Mouse (Mus musculus): ENCODE data around the gene Ctnnbl1. TPM values are rescaled to one million over a fixed set of nuclear protein-coding genes. Genes with fewer than 3 reads are reported as not detected.

The Ctnnbl1 gene
- polyA plus RNA-seq, 1 experiment from 2014 or later, result 82.3 TPM

GRCm38 (mm10) chr2:157838206-157838923 lies 101.2 kb downstream of the Ctnnbl1 start:
- no peak overlapping the region for H3K27ac ChIP-seq
- H3K4me2 ChIP-seq (replicated peaks), result no peak overlapping the region
- H3K36me3 ChIP-seq, result peaks cover 9% of the 10 kb centered on the region; the same call in 1 of the 2 replicates
- no peak overlapping the region for H3K9ac ChIP-seq
- 92% methylated on average over 13 of the region's 13 CpGs for whole genome bisulfite sequencing
- H3K4me1 ChIP-seq, result peaks cover 10% of the 10 kb centered on the region
- no peak overlapping the region for H3K4me3 ChIP-seq
- H3K27me3 ChIP-seq, result no peaks in the 10 kb centered on the region
- H3K9me3 ChIP-seq (replicated peaks), result no peaks in the 10 kb centered on the region
- no peak for ATAC-seq (ENCODE audit: low FRiP score)

DNA sequence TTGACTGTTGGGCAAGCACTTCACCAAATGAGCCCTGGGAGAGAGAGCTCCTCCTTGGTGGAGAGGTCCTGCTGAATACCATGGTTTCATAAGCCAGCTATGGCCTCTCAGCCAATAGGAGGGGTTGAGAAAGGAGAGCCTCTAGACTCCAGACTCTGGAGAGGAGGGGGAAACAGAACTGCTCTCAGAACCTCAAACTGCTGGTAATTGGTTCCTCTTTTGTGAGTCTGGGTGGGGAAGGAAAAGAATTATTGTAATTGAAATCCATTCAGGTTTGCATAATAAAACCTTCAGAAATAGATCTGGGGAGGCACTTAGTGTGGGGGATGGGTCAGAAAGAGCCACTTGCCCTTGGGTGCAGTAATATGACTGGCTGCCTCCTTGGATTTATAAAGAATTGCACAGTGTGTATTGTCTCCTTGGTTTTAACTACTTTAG lies 103.5 kb downstream of the Ctnnbl1 start:
- Histone ChIP-seq H3K4me3 (no peak overlapping the region), H3K36me3 (peaks cover 9% of the 10 kb centered on the region; the same call in 1 of the 2 replicates), H3K4me1 (peaks cover 10% of the 10 kb centered on the region), H3K4me2 (replicated peaks) (no peak overlapping the region), H3K9ac (no peak overlapping the region), H3K27me3 (no peaks in the 10 kb centered on the region), H3K27ac (peak overlapping the region; percentile 18; the same call in 1 of the 2 replicates), H3K9me3 (replicated peaks) (no peaks in the 10 kb centered on the region)
- no peak for ATAC-seq (ENCODE audit: low FRiP score)

- no peaks in the 10 kb centered on the region for H3K27me3 ChIP-seq
- H3K4me2 ChIP-seq (replicated peaks), result no peak overlapping the region
- WGBS, result 72% methylated on average over 6 of the region's 6 CpGs
- no peak for ATAC-seq (ENCODE audit: low FRiP score)
- no peak overlapping the region for H3K4me3 ChIP-seq
- H3K9me3 ChIP-seq (replicated peaks), result no peaks in the 10 kb centered on the region
- peaks cover 9% of the 10 kb centered on the region; the same call in 1 of the 2 replicates for H3K36me3 ChIP-seq
- peaks cover 10% of the 10 kb centered on the region for H3K4me1 ChIP-seq
- H3K9ac ChIP-seq, result no peak overlapping the region
- H3K27ac ChIP-seq, result peak overlapping the region; percentile 41; the same call in 1 of the 2 replicates
Measured at GRCm38 (mm10) chr2:157841121-157841520, 103.9 kb downstream of the Ctnnbl1 start.

- no peak overlapping the region for H3K4me3 ChIP-seq
- H3K9ac ChIP-seq, result no peak overlapping the region
- WGBS, result 83% methylated on average over 2 of the region's 2 CpGs
- peaks cover 10% of the 10 kb centered on the region for H3K4me1 ChIP-seq
- no peaks in the 10 kb centered on the region; the same call in 1 of the 2 replicates for H3K36me3 ChIP-seq
- ATAC-seq (ENCODE audit: low FRiP score), result no peak
- H3K4me2 ChIP-seq (replicated peaks), result no peak overlapping the region
- no peaks in the 10 kb centered on the region for H3K9me3 ChIP-seq (replicated peaks)
- H3K27ac ChIP-seq, result no peak overlapping the region
- no peaks in the 10 kb centered on the region for H3K27me3 ChIP-seq
Measured at GRCm38 (mm10) chr2:157844746-157845145, 107.5 kb downstream of the Ctnnbl1 start.

DNA sequence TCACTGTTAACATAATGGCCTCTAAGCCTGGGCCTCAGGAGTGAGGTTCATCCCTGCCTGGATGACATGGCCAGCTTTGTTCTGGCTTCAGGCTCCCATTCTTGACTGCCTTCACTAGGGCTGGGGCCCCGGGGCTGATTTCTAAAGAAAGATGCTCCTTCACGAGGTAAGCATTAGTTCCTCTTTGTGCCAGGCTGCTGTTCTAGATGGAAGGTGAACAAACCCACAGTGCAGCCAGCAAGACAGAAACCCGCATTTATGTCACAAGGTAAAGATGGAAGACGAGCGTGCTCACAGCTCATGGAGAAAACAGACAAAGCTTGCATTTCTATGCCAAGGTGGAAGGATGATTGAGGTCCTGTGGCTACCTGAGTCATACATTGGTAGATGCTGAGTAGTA lies 108.6 kb downstream of the Ctnnbl1 start:
- ATAC-seq (ENCODE audit: low FRiP score), result no peak
- no peaks in the 10 kb centered on the region for H3K27me3 ChIP-seq
- H3K9ac ChIP-seq, result no peak overlapping the region
- H3K4me3 ChIP-seq, result no peak overlapping the region
- no peaks in the 10 kb centered on the region for H3K36me3 ChIP-seq
- H3K9me3 ChIP-seq (replicated peaks), result no peaks in the 10 kb centered on the region
- WGBS, result 89% methylated on average over 5 of the region's 5 CpGs
- H3K27ac ChIP-seq, result no peak overlapping the region
- peaks cover 7% of the 10 kb centered on the region; the same call in 1 of the 2 replicates for H3K4me1 ChIP-seq
- H3K4me2 ChIP-seq (replicated peaks), result no peak overlapping the region

DNA sequence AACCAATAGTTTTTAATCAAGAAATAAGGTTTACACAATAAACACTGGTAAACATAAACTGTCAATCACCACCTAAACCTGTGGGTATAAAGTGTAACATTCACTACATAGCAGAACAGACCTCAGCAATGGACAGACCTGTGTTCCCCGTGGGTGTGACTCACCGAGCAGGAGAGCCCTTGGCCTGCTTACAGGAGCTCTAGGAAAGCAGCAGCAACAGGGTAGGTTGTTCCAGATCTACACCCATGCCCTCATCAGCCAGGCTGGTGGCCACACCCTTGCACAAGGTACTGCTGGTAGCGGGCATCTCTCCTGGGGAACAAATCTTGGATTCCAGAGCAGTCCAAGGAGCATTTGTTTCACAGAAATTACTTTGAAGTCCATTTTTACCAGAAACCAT lies 115.9 kb downstream of the Ctnnbl1 start:
- Histone ChIP-seq H3K27me3 (no peaks in the 10 kb centered on the region), H3K9ac (no peak overlapping the region), H3K36me3 (no peaks in the 10 kb centered on the region), H3K27ac (no peak overlapping the region), H3K4me1 (peaks cover 7% of the 10 kb centered on the region; the same call in 1 of the 2 replicates), H3K4me2 (replicated peaks) (no peak overlapping the region), H3K9me3 (replicated peaks) (no peaks in the 10 kb centered on the region), H3K4me3 (no peak overlapping the region)
- ATAC-seq (ENCODE audit: low FRiP score), result no peak
- WGBS, result 83% methylated on average over 3 of the region's 3 CpGs

- H3K9me3 ChIP-seq (replicated peaks), result no peaks in the 10 kb centered on the region
- peaks cover 7% of the 10 kb centered on the region; the same call in 1 of the 2 replicates for H3K4me1 ChIP-seq
- H3K4me3 ChIP-seq, result no peak overlapping the region
- no peak for ATAC-seq (ENCODE audit: low FRiP score)
- WGBS, result 88% methylated on average over 6 of the region's 6 CpGs
- H3K36me3 ChIP-seq, result no peaks in the 10 kb centered on the region
- H3K27me3 ChIP-seq, result no peaks in the 10 kb centered on the region
- H3K4me2 ChIP-seq (replicated peaks), result no peak overlapping the region
- no peak overlapping the region for H3K9ac ChIP-seq
- no peak overlapping the region for H3K27ac ChIP-seq
Measured at GRCm38 (mm10) chr2:157855814-157856213, 118.6 kb downstream of the Ctnnbl1 start.

GRCm38 (mm10) chr2:157857496-157857895 lies 120.3 kb downstream of the Ctnnbl1 start:
- Histone ChIP-seq H3K36me3 (no peaks in the 10 kb centered on the region), H3K27ac (no peak overlapping the region), H3K4me3 (no peak overlapping the region), H3K27me3 (no peaks in the 10 kb centered on the region), H3K9ac (no peak overlapping the region), H3K4me1 (peaks cover 7% of the 10 kb centered on the region; the same call in 1 of the 2 replicates), H3K9me3 (replicated peaks) (no peaks in the 10 kb centered on the region), H3K4me2 (replicated peaks) (no peak overlapping the region)
- 53% methylated on average over 3 of the region's 3 CpGs for WGBS
- no peak for ATAC-seq (ENCODE audit: low FRiP score)

DNA sequence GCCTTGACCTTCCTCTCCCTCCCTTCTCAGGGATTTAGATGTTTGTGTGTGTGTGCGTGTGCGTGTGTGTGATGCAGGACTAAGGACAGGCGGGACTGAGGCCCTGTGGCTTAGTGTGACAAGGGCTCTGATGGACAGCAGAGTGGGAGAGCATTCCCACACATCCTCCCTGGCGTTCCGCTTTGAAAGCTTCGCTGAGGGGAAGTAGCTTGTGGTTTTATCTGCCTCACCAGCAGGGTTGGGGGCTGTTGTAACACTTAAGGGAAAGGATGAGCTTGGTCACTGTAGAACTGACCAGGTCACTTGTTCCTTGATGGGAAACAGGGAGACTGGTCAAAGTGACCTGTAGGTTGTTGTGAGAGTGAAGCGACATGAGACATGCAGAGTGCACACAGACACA lies 121.1 kb downstream of the Ctnnbl1 start:
- H3K4me3 ChIP-seq, result no peak overlapping the region
- no peaks in the 10 kb centered on the region for H3K9me3 ChIP-seq (replicated peaks)
- H3K9ac ChIP-seq, result no peak overlapping the region
- no peaks in the 10 kb centered on the region for H3K27me3 ChIP-seq
- WGBS, result 86% methylated on average over 7 of the region's 7 CpGs
- no peaks in the 10 kb centered on the region for H3K36me3 ChIP-seq
- H3K4me2 ChIP-seq (replicated peaks), result no peak overlapping the region
- peaks cover 5% of the 10 kb centered on the region; the same call in 1 of the 2 replicates for H3K4me1 ChIP-seq
- H3K27ac ChIP-seq, result 0 out of 2 replicates have a peak overlapping the region, but pooled peaks have one; percentile 6
- no peak for ATAC-seq (ENCODE audit: low FRiP score)

- no peak overlapping the region for H3K9ac ChIP-seq
- ATAC-seq (ENCODE audit: low FRiP score), result no peak
- no peaks in the 10 kb centered on the region for H3K9me3 ChIP-seq (replicated peaks)
- no peak overlapping the region for H3K4me2 ChIP-seq (replicated peaks)
- H3K27ac ChIP-seq, result peak overlapping the region; percentile 4; the same call in 1 of the 2 replicates
- H3K4me3 ChIP-seq, result no peak overlapping the region
- no peaks in the 10 kb centered on the region for H3K27me3 ChIP-seq
- peaks cover 5% of the 10 kb centered on the region; the same call in 1 of the 2 replicates for H3K4me1 ChIP-seq
- WGBS, result 85% methylated on average over 8 of the region's 8 CpGs
- H3K36me3 ChIP-seq, result no peaks in the 10 kb centered on the region
Measured at GRCm38 (mm10) chr2:157859046-157859701, 122.0 kb downstream of the Ctnnbl1 start.

DNA sequence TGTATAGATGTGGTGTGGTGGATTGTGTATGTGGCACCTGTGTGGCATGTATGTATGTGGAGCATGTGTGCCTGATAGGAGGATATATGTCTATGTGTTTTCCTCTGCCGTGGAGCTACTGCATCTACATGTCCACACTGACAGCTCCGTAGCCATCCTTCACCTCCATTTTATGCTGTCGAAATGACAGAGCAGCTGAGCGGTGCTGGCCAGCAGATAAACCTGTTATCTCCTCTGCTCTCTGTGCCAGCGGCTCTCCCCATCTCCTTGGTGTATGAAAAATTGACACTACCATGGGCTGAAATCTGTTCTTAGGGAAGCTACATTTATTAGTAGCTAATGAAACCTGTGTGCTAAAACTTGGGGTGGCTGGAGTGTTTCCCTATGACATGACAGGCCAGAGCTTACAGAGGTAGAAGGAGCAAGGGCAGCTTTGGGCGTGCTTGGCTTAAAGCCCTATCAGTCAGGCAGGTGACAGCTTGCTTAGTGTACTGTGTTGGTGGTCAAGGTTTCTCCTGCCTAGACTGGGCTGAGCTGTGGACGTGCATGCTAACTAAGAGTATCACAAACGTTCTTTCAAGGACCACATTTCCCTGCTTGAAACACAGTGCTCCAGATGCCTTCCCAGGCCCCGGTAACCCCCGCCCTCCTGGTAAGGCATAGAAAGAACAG lies 124.2 kb downstream of the Ctnnbl1 start:
- Histone ChIP-seq H3K9me3 (replicated peaks) (no peaks in the 10 kb centered on the region), H3K9ac (no peak overlapping the region), H3K36me3 (no peaks in the 10 kb centered on the region), H3K4me1 (no peaks in the 10 kb centered on the region), H3K27ac (peak overlapping the region; percentile 35; the same call in 1 of the 2 replicates), H3K27me3 (no peaks in the 10 kb centered on the region), H3K4me3 (no peak overlapping the region), H3K4me2 (replicated peaks) (no peak overlapping the region)
- no peak for ATAC-seq (ENCODE audit: low FRiP score)
- 74% methylated on average over 10 of the region's 10 CpGs for WGBS

DNA sequence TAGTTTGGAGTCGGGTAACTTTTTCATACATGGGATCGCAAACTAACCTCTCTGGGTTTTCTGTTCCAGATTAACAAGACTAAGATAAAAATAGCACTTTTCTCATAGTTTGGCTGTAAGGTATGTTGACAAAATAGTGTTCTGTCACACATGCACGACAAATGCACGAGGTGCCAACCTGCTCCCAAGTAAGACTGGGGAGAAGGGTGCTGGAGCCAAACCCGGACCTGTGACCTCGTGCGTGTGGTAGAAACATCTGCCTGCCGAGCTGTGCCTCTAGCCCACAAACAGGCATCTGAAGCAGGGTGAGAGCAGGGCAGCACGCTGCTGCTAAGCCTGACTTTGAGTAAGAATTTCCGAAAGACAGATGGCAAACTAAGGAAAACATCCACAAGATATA lies 125.1 kb downstream of the Ctnnbl1 start:
- Histone ChIP-seq H3K9ac (no peak overlapping the region), H3K9me3 (replicated peaks) (no peaks in the 10 kb centered on the region), H3K27me3 (no peaks in the 10 kb centered on the region), H3K4me3 (no peak overlapping the region), H3K4me1 (no peaks in the 10 kb centered on the region), H3K27ac (no peak overlapping the region), H3K36me3 (no peaks in the 10 kb centered on the region), H3K4me2 (replicated peaks) (no peak overlapping the region)
- no peak for ATAC-seq (ENCODE audit: low FRiP score)
- 85% methylated on average over 10 of the region's 10 CpGs for WGBS
